Mouse (Mus musculus): ENCODE measurements around the gene Mrc2.
A peak's percentile ranks its signal among the peaks of the same experiment; 100 is the strongest.

The Mrc2 gene

DNA sequence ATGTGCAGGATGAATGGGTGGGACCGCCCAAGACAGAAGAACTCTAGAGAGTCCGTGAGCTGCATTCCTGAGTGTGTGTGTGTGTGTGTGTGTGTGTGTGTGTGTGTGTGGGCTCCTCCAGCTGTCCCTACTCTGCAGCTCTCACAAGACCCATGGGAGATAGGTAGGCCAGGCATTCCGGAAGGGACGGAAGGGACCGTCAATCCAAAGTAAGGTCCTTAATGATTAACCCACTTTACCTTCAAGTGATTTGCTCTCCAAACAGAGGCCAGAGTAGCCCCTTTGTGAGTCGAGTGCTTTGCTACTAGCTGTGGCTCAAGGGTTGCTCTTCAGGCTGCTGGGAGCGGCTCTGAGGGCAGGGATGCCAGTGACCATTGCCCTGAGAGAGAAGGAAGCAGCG is 59.7 kb downstream of the Mrc2 start:
- peak; percentile 27 for DNase-seq

DNA sequence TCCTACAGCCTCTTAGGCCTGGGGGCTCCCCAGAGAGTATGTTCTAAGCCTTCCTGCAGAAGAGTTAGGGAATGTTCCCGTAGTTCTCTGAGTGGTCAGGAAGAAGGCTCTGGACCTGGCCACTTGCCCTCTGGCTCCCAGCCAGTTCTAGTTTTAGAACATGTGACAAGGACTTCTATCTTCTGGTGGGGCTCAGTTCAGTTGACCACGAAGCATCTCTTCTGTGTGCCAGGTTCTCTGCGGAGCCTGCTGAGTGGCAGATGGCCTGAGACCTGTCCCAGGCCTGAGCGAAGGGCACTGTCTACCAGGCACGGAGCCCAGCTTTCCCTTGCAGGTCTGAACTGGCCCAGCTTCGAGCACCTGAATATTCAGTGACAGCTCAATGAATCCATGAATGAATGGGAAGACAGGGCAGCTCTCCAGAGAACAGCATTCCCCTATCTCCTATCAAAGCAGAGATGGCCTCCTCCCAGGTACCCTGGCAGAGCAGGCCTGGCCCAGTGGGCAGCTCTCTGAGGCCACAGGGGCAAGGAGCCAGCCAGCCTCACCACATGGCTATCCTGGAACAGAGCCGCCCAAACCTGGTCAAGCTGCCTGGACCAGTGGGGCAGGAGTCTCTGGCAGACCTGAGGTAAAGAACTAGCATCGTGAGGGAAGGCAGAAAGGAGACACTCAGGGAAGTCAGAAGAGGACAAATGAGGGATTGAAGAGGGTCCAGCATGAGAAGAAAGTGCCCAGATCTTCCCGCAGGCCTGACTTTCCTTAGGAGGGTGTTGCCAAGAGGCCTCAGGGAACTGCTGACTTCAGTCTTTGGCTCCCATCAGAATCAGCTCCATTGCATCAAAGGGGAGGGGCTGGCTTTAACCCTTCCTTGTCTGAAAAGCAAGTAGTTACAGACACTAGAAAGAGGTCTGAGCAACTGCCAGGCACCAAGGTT is 60.8 kb downstream of the Mrc2 start:
- DNase-seq: peak; percentile 100

DNA sequence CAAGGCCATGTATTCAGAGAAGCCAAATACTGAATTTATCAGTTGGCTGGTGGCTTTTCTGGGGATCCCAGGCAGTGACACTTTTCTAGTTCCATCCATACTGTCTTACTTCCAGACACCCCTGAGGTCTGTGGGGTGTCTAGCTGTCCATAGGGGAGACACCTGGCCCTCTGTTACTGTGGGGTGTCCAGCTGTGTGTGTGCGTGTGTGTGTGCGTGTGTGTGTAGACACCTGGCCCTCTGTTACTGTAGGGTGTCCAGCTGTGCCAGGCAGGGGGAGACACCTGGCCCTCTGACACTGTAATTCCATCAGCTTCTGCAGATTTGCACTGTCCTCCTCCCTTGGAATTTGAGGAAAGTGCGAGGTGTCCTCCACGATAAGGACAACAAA is 61.4 kb downstream of the Mrc2 start:
- DNase-seq: no peak

DNA sequence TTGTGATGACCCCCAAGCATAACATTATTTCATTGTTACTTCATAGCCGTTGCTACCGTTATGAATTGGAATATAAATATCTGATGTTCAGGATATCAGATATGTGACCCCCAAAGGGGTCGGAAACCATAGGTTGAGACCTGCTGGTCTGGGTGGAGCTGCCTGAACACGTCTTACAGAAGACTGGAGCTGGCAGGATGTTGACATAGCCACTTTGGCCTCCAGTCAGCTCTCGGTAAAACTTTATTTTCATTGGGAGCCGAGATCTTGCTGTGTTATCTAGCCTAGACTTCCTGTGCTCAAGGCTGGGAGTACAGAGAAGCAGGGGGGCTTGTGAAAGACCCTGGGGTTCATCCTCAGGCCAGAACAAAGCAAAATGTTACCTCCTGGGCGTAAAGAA is 63.9 kb downstream of the Mrc2 start:
- no peak for DNase-seq

DNA sequence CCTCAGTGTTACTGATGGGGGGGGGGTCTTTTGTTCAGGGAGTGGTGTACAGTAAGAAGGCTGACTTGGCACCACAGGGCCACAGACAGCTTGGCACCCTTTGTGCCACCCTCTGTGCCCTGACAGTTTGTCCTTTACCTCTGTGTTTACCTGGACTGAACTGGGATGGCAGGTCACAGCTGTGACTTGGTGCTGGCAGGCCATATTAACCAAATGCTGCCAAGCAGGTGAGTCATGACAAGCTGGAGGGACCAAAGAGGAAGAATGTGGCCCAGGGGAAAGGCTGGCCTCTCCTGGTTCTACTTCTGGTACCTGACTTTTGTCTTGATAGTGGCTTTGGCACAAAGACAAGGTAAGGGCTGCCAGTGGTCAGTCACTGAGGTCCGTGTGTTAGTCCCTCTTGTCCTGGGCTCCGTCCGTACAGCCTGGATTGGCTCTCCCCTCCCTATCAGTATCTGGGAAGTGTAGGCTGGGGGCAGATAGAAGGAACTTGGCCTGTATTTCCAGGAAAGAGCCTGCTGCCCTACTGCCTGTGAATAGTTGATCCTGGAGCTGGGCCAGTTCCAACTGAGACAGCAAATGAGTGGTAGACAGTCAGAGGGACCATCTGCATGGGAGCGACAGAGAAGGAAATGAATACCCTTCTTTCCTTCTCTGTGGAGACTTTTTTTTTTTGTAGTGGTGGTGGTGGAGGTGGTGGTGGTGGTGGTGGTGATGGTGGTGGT is 69.8 kb downstream of the Mrc2 start:
- DNase-seq: peak; percentile 36

DNA sequence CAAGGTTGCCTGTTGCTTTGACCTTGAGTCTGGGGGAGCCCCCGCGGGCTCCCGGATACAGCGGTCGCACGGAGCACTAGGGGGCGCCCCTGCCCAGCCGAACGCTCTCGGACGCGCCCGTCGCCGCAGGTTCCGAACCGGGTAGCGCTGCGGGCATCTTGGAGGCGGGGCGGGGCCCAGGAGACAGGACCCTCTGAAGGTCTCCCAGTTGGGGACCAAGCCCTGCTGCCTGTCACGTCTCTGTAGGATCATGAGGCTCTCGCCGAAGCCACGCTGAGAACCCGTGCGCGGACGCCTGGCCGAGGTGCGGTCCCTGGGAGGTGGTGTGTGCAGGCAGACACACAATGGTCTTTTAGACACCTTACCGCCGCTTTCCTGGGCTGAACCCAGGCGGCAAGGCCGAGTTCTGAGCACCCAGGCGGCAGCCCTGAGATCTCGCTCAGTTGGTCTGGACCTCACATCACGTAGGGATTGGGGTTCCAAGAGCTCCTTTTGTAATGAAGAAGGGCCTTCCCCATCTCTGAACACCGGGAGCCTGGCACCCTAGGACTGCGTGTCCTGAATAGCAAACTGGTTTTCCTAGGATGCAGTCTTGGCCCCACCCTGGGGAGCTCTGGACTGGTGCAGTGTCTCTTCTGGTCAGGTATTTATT is 70.6 kb downstream of the Mrc2 start:
- DNase-seq: peak; percentile 54

DNA sequence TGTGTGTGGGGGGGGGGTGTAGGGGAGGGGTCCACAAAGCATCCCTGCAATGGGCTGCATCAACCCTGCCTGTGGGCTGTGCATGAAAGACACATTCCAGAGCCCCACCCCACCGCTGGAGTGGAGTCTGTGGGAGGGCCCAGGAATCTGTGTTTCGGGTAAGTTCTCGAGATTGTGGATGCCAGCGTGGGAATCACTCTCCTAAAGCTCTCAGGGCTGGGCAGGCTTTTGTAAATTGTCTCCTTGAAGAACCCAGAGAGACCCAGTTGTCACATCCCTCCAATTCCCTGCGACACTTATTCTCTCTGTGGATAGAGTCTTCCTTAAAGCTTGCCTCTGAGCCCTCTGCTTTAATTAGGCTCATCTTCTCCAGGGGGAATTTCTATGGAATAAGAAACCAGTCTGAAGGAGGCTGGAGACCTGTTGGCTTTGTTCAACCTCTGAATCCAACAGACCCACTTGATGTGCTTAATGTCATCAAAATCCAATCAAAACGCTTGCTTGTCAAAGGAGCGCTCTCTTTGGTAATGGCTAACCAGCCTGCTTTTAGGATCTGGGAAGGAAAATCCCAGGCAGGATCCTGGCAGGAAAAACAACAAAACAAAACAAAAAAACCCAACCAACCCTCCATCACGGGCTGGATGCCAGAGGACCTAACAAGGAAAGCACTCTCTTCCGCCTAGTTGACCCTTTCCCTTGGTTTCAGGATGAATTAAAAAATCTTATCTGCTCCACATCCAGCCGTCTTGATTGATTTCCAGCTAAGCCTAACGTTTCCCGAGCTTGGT is 71.3 kb downstream of the Mrc2 start:
- DNase-seq: no peak

DNA sequence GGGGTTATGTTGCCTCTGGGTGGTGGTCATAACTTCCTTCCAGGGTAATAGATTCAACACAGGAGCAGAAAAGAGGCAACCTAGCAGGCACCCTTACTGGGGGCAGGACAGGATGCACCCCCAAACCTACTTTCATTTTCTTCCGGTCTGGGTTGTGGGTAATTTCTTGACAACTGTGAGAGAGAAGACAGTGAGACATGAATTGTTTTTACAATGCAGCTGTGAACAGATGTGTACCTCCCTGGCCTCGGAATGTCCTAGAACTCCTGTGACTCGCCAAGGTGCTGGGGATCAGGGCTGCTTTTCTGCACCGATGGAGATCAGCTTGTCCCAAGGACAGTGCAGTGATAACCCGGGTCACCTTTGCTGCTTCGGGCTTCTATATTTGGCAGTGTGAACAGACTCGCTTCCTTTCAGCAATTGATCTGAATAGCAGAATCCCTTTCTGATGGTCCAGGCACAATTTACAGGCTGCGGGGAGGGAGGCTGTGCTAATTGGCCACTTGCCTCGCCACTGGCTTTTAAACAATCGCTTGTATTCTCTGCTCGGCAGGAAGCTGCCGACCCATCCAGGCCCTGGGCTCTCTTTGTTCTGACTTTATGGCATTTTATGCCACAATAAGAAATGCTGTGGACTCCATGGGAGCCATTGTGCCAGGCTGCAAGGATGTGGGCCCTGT is 72.1 kb downstream of the Mrc2 start:
- DNase-seq: peak; percentile 22

DNA sequence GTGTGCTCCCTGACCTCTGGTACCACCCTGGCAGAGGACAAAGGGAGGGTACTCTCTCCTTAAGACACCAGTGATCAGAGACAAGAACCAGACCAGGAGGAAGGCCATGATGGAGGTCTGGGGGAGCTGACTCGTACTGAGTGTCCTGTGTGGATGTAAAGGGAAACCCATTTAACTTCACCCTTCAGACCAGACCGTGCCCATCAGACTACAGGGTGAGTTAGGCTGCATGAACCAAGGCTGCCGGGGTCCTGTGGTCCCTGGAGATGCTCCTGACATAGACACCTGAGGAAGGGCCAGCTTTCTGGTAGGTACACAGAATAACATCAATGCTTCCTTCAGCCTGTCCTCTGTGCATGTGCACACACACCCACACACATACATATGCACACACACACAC is 73.2 kb downstream of the Mrc2 start:
- no peak for DNase-seq

DNA sequence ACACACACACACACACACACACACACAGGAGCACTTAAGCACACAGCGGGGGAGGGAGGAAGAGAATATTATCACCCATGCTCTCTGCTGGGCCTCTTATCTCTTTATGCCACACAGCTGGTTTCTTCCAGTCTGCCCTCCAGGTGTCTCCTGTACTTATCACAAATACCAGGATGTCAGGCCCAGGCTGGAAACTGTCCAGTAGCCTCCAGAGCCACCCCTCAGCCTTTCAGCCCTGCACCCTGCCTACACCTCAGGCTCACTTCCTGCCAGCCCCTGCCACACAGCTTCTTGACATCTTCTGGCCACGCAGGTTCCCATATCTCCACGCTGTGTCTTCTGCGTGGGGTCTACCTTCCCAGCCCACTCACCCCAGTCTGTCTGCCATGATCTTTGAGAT is 73.6 kb downstream of the Mrc2 start:
- no peak for DNase-seq

DNA sequence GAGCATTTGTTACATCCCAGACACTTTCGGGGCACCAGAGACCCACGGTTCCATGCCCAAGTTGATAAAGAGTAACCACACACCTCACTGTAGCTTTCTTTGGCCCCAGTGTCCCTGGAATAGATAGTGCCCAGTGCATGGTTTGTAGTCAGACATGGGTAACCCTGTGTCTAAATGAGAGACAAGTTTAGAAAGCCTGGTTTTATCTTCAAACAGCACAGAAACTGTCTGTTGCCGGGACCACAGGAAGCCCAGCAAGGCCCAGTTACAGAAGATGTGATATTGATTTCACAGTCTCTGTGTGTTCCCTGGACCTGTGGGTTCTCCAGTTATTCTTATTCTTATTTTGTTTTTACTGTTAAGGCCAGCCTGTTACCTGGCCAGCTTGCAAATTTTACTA is 74.7 kb downstream of the Mrc2 start:
- DNase-seq: no peak

DNA sequence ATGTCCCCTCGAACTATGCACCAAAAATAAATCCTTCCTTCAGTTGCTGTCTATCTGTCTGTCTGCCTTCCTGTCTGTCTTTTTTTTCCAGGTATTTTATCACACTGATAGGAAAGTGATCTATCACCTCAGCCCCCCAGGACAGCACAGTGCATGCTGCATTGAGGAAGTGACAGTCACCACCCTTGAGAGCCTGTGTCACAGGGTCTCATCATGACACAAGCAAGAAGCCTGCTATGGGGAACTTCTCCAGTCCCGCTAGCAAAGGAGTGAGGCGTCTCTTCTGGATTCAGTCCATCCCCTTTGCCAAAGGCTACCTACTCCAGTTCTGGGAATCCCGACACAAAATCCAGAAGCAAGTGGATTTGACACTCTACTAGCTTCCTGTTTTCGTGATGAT is 76.4 kb downstream of the Mrc2 start:
- no peak for DNase-seq

DNA sequence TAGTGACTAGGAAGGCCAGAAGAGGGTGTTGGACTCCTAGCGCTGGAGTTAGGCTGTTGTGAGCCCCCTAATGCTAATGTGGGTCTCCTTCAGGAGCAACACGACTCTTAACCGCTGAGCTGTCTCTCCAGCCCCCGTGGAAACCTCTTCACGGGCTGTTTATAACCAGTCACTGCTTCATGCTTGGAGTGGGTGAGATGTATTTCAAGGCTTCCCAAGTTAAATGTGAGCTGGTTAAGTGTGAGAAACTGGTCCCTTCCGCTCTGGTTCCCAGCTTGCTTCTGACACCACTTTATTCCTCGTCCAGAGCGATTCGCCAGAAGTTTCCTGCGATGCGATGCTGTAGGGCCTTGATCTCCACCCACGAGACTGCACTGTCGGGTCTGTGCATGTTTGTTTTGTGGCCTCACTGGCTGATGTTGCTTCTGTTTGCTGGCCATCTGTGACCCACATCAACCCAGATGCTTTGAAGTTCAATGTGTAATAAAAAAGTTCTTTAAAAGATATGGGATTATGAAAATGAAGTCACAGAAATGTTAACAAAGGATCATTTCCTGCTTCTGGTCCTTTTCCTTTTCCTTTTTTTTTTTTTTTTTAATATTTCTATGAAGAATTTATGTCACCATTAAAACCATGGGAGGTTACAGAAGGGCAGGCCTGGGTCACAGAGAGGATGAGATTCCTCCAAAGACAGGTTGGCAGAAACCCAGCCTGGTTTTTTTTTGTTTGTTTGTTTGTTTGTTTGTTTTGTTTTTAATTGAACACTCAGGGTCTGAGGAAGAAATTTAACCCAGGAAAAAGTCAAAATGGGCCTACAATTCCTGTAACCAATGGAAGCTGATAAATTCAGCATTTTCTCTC is 77.3 kb downstream of the Mrc2 start:
- DNase-seq: no peak

DNA sequence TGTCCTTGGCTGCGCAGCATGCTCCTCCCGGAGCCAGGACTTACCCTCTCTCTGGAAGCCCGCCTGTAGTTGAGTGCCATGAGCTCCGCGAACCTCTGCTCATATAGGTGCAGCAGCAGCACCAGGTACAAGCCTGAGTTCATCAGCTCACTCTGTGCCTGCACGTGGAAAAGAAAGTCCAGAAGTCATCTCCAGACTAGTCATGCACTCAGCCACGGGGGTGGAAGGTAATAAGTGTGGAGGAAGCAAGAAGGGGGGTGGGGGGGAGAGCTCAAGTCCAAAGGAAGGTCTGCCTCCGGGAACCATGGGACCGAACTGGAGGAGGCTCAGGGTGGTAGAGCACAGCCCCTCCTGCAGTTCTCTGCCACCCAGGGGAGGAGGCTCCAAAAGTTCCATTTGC is 79.4 kb downstream of the Mrc2 start:
- DNase-seq: no peak

DNA sequence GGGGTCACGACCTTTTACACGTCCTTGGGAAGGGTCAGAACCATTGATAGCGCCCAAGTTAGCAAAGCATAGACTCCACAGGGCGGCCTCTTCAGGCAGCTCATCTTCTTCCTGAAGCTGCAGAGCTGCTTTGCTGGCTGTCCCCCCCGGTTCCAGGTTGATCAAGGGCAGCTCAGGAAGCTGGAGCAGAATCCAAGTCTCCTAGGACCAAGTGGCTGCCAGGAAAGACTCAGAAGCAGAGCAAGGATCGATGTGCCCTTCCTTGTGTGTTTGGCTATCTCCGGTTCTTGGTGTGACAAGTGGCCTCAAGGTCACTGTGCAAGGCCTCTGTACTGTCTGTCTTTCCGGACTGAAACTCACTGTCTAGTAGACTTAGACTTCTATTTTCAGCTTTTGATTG is 81.4 kb downstream of the Mrc2 start:
- no peak for DNase-seq

DNA sequence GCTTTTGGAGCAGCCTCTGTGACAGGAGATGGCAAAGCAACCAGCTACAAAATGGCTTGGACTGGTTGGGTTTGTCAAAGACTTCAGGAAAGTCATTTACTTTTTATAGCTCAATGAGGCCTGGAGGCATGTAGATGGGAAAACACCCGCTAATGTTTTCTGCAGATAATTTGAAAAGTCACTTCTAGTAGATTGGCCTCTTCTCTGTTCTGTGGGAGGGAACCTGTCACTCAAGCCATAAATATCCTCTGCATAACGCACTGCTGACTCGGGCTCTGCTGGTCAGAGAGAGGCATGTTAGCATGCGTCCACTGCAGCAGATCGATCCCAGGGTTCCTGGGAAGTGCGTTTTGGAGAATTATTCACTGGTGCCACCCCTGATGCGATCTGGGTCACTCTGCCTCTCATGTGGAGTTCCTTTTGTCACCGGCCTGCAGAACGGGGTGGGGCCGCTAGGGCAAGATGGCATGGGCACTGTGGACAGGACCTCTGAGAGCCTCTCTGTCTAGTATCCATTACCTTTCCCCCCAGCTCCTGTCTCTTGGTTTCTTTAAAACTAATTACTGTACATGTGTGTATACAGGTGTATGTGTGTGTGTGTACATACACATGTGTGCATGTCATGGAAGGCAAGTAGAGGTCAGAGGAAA is 82.2 kb downstream of the Mrc2 start:
- no peak for DNase-seq

DNA sequence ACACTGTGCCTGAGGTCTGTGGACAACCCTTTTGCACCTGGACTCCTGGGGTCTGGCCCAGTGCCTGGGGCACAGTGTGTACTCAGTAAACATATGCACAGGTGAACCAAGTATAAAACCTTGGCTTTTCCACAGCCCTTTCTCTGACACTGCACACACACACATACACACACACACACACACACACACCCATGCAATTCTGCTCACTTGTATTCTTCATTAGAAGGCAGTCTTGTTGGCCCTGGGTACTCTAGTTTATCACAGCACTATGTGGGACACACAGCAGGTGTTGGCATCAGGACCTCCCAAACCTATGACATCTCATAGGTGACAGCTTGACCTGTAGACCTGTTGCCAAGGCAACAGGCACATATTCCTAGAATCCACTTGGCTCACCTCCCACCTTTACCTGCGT is 83.4 kb downstream of the Mrc2 start:
- DNase-seq: peak; percentile 43

DNA sequence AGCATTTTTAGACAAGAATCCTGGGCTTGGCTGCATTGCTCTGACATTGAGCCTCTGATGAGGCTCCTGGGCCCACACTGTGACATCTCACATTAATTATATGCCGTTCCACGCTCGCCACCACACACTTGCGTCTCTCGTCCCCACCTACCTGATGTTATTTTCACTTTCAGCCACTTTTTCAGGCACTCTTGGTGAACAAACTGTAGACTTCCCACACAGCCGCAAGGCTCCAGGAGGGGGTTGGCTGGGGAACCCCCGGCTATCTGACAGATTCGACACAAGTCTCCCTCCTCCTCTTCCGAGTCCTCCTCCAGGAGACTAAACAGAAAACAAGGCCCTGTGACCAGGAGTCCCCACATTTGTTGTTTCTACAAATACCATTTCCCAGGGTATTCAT is 92.8 kb downstream of the Mrc2 start:
- no peak for DNase-seq

DNA sequence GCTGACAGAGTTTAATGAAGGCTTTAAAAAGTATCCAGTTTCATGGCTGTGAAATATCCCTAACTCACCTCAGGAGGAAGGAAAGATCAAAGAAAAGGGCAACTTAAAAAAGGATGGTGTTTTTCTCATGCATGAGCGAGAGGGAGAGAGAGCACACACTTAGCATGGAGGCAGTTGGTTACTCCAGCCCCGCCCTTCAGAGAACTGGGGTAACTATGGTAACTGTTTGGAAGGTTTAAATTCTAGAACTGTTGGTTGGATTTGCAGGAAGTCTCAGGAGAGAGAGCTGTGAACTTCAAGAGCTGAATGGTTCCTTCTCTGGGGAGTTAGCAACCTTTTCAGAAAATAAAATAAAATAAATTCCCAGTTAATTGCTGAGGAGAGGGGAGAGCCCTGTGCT is 96.2 kb downstream of the Mrc2 start:
- no peak for DNase-seq

DNA sequence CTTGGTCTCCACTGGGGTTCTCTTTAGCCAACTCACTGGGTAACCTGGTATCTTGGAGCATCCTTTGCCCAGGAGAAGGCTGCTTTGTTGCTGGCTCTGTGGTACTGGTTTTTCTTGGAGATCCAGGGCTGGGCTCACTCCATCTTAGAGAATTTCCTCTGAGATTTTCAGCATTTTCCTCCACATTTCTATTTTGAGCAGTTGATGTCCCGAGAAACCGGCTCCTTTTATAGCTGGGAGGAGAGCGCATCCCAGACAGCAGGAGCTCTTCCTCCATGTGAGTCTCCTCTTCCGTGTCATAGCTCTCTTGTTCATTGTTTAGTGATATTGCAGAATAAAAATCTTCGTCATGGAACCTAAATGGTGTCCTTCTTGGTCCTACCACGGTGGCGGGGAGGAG is 97.8 kb downstream of the Mrc2 start:
- DNase-seq: no peak

All from cerebellum, adult 9-11 months (tissue).